Mouse (Mus musculus) urinary bladder, postnatal 36 days (tissue): ENCODE data around the gene Nhlrc2.

Experiments
- DNase-seq, 2 experiments: peaks; one replicate each; pipeline ENCODE4 v3.0.0; 2022; ENCODE audit warnings: low spot score in 2 of 2, mixed read lengths in 1 of 2

Gene Nhlrc2

GRCm38 (mm10) chr19:56619546-56619945, 71.5 kb downstream of the Nhlrc2 start:
- DNase-seq: no peak

DNA sequence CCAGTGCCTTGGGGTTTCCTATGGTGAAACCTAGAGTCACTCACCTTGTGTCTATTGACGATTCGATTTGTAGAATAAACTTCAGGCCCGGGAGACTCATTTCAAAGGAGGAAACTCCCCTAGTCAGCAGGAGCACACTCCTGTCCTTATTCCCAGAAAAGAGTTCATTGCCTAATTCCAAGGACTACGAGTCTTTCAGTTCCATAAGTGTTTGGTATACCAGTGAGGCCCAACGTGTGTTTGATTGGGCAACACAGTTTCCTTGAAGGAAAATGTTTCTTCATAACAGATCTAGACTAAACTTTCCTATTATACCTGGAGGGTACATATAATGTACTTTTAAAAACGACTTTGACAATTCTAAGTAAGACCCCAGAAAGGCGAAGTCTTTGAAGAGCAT, 73.8 kb downstream of the Nhlrc2 start:
- DNase-seq: no peak

- DNase-seq: no peak
Observed at GRCm38 (mm10) chr19:56627881-56628472, 79.9 kb downstream of the Nhlrc2 start.

- DNase-seq: no peak
Observed at GRCm38 (mm10) chr19:56629647-56630046, 81.6 kb downstream of the Nhlrc2 start.

GRCm38 (mm10) chr19:56631017-56631416, 83.0 kb downstream of the Nhlrc2 start:
- no peak for DNase-seq

- DNase-seq: no peak
Observed at GRCm38 (mm10) chr19:56631451-56631901, 83.4 kb downstream of the Nhlrc2 start.

DNA sequence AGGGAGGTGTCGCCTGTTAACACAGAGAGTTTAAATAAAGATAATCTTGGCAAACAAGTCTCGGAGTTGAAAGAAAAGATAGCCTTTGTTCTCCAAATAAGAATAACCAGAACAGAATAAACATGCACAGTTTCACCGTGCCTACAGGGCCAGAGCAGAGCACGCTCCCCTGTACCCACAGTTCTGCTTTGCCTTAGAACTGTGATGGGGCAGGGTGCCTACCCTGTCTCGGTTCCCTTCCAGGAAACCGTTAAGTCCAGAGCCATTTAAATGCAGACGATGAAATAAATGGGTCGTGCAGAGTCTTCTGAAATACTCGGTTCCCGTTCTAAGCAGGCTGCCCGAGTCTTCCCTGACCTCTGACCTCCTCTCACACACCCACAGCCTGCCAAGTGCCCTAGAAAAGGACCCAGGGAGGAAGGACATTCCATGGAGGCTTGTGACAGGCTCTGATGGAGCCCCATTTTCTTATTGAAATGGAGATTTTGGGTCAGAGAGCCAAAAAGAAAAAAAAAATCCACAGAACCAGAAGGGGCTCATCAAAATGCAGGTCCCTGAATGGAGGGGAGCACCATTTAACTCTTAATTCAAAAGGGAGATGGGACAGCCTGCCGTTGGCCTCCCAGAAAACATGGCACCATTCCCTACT, 89.1 kb downstream of the Nhlrc2 start:
- DNase-seq: no peak

DNA sequence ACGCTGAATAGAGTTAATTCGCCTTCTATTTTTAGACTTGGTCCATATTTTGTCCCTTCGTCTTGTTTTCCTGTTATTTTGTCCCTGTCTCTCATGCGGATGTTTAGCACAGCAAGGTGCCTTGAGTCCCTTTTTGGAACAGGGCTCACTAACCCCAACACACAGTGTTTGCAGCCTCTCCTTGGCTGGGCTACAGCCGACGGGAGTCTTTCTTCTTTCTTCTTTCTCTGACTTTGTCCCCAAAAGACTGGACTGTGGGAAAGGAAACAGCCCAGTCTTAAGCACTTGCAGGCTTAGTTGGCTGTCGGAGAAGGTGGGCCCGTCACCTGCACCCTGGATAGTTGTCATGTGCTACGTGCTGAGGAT, 89.6 kb downstream of the Nhlrc2 start:
- no peak for DNase-seq

GRCm38 (mm10) chr19:56647451-56648120, 99.5 kb downstream of the Nhlrc2 start:
- no peak for DNase-seq

DNA sequence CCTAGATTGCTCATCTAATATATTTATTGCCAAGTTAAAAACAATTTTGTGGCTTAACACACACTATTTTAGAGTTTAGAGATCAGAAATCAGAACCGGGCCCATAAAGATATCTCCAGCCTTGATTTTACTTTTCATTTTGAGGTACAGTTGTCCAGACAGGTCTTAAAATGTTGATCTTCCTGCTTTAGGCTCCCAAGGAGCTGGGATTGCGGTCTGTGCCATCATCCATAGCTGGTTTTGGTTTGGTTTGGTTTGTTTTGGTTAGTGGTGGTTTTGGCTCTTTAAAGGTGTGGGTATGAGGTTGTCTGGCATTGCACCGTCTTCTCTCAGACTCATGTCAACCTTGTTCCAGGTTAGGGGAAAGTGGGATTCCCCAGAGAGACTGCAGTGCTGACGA, 103.2 kb downstream of the Nhlrc2 start:
- no peak for DNase-seq

DNA sequence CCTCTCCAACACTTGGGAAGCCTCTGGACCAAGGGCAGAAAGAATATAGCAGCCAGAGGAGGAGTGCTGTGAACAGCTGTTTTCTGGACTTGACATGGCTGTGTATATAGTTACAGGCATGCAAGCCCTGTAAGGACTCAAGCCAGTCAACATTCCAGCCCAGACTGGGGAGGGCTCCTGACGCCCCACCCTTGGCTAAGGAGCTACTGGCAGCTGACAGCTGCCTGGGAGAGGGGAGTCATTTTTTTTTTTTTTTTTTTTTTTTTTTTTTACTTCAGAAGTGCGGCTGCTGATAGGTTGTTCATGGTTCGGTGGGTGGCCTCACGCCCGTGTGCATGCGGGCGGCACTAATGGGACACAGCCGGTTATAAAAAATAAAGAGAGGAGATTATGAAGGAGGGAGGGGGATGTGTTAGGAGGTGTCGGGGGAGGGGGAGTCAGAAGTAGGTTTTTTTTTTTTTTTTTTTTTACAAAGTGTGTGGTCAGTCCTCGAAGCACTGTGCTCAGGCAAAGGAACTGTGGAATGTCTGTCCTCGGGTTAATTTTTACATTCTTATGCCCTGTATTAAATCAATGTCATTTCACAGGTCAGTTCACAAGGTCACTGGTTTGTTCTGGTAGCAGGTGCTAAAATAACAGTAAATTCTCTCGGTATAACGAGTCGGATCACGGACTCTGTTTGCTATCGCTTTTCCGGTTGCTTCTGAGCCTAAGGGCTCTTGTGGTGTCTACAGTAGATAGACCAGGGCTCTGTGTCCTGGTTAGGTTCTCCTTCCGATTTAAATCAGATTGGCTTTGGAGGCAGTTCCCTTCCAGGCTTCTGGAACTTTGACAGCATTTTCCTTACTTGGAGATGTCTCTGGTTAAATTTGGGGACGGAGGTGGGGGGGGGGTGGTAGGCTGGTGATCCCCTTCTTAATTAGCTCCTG, 104.2 kb downstream of the Nhlrc2 start:
- no peak for DNase-seq
